Comparison of ENCODE assay signal across 8 mouse cellular contexts in the genomic region with DNA sequence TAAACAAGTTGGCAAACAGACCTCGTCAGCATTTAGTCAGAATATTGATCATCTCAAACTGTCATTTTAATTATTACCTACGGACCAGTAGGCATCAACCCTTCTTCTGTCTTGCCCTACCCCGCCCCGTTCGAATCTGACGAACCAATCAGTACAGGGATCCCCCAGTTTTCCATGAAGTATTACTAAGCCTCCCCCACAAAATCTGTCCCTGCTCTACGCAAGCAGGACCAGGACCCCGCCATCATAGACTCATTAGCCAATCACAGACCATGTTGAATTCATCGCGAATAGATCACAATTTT. TPM values are rescaled to one million over a fixed set of nuclear protein-coding genes. Genes with fewer than 3 reads are reported as not detected.
DNase-seq lines count a peak whose midpoint lies in the region; ATAC-seq lines count a peak whose summit lies in the region.

A gene (minus strand): TSS at position 94 of the 305 bp plus-strand sequence.

- H3K27ac ChIP-seq in hindbrain, embryonic 16.5 days (ENCODE audit: low read depth, low read length), result peak within 1 kb of the TSS; percentile 77
- H3K27ac ChIP-seq in limb, embryonic 10.5 days, result peak within 1 kb of the TSS; percentile 82
- peak within 1 kb of the TSS; percentile 80 for H3K27ac ChIP-seq in midbrain, embryonic 16.5 days (ENCODE audit: low read length)

- H3K9me3 ChIP-seq in hindbrain, embryonic 16.5 days (ENCODE audit: control insufficient read depth, low read length), result no peaks in the 10 kb centered on the region
- H3K9me3 ChIP-seq in limb, embryonic 10.5 days (replicated peaks), result no peaks in the 10 kb centered on the region
- no peaks in the 10 kb centered on the region for H3K9me3 ChIP-seq in midbrain, embryonic 16.5 days (replicated peaks; ENCODE audit: control insufficient read depth, low read length, poor library complexity, severe bottlenecking)

- no peaks in the 10 kb centered on the region for H3K27me3 ChIP-seq in hindbrain, embryonic 16.5 days (replicated peaks; ENCODE audit: control insufficient read depth, insufficient read depth, low read length)
- H3K27me3 ChIP-seq in limb, embryonic 10.5 days (ENCODE audit: low read depth, poor library complexity, severe bottlenecking), result no peaks in the 10 kb centered on the region
- H3K27me3 ChIP-seq in midbrain, embryonic 16.5 days (ENCODE audit: control insufficient read depth, insufficient read depth, low read depth, low read length), result no peaks in the 10 kb centered on the region

- H3K4me3 ChIP-seq in hindbrain, embryonic 16.5 days (ENCODE audit: low read length), result peak within 1 kb of the TSS; percentile 54
- peak within 1 kb of the TSS; percentile 60 for H3K4me3 ChIP-seq in limb, embryonic 10.5 days
- peak within 1 kb of the TSS; percentile 52 for H3K4me3 ChIP-seq in midbrain, embryonic 16.5 days (ENCODE audit: low read depth, low read length)

- 19% methylated on average over 10 of the region's 10 CpGs for WGBS in hindbrain, embryonic 16.5 days
- WGBS in limb, embryonic 10.5 days, result 14% methylated on average over 10 of the region's 10 CpGs
- WGBS in midbrain, embryonic 16.5 days, result 24% methylated on average over 10 of the region's 10 CpGs

- H3K4me2 ChIP-seq in hindbrain, embryonic 16.5 days (ENCODE audit: low read length), result peak within 1 kb of the TSS; percentile 69
- H3K4me2 ChIP-seq in midbrain, embryonic 16.5 days (ENCODE audit: low read length), result peak within 1 kb of the TSS; percentile 70

- H3K4me1 ChIP-seq in hindbrain, embryonic 16.5 days (ENCODE audit: control insufficient read depth, insufficient read depth, low read depth, low read length), result no peaks in the 10 kb centered on the region
- no peaks in the 10 kb centered on the region for H3K4me1 ChIP-seq in limb, embryonic 10.5 days
- peaks cover 4% of the 10 kb centered on the region for H3K4me1 ChIP-seq in midbrain, embryonic 16.5 days (ENCODE audit: control insufficient read depth, insufficient read depth, low read length)

- DNase-seq in kidney, adult 9 months, result peak; percentile 20
- DNase-seq in kidney, adult 8-10 months, result no peak
- DNase-seq in adrenal gland, postnatal 14 days, result peak; percentile 36
- peak; percentile 31 to 33 for DNase-seq in frontal cortex, postnatal 10 days (ENCODE audit: low spot score in 2 of 2)
- no peak for DNase-seq in limb, embryonic 10.5 days (ENCODE audit: low spot score)
- no peak for DNase-seq in urinary bladder, adult 18-20 months (ENCODE audit: low spot score in 2 of 2)

- ATAC-seq in hindbrain, embryonic 16.5 days, result peak; percentile 67
- peak; percentile 75 for ATAC-seq in midbrain, embryonic 16.5 days

- H3K36me3 ChIP-seq in hindbrain, embryonic 16.5 days (ENCODE audit: control insufficient read depth, insufficient read depth, low read length), result no peaks in the 10 kb centered on the region
- H3K36me3 ChIP-seq in limb, embryonic 10.5 days, result no peaks in the 10 kb centered on the region
- H3K36me3 ChIP-seq in midbrain, embryonic 16.5 days (ENCODE audit: control insufficient read depth, insufficient read depth, low read length), result no peaks in the 10 kb centered on the region

- H3K9ac ChIP-seq in hindbrain, embryonic 16.5 days (ENCODE audit: low read depth, low read length), result peak within 1 kb of the TSS; percentile 67
- H3K9ac ChIP-seq in midbrain, embryonic 16.5 days (ENCODE audit: low read depth, low read length), result peak within 1 kb of the TSS; percentile 60; the same call in 1 of the 2 replicates

RNA-seq across cellular contexts. Expression of the gene that starts here (rescaled TPM):
- total RNA-seq in adrenal gland, postnatal 14 days (2021), result 46.2 and 62.0 TPM in 2 replicates
- polyA plus RNA-seq in hindbrain, embryonic 16.5 days (2015; fragmentation: Nextera tagmentation; extraction: Ambion mirVana), result 34.8 and 36.6 TPM in 2 replicates
- polyA plus RNA-seq in limb, embryonic 10.5 days (2016; fragmentation: Nextera tagmentation; extraction: Ambion mirVana), result 23.5 and 25.7 TPM in 2 replicates
- 31.7 and 35.1 TPM in 2 replicates for polyA plus RNA-seq in midbrain, embryonic 16.5 days (2015; fragmentation: Nextera tagmentation; extraction: Ambion mirVana)

Comparison
In these comparisons a context has a peak if more than half of its experiments do, and no peak if none do; other contexts are left out.
1. DNase-seq: peak in kidney, adult 9 months (single experiment), adrenal gland, postnatal 14 days (single experiment) and frontal cortex, postnatal 10 days (2 of 2); none in kidney, adult 8-10 months (0 of 2), limb, embryonic 10.5 days (single experiment) and urinary bladder, adult 18-20 months (0 of 2).
2. Peak in every context shown above with its lines, with median percentiles within 50 percentile points of each other: H3K27ac ChIP-seq and H3K4me3 ChIP-seq.